Mouse (Mus musculus): ENCODE measurements around the gene Lrrc1.

- TF ChIP-seq CTCF (IDR thresholded peaks at IDR 0.05) (no peak), EP300 (IDR thresholded peaks at IDR 0.05) (no peak)
These were observed 32.7 kb upstream of the Lrrc1 start for GRCm38 (mm10) chr9:77577409-77577808.

Measured in lung, postnatal 0 days (tissue).